ENCODE assay signal across 11 mouse cellular contexts in the genomic region with DNA sequence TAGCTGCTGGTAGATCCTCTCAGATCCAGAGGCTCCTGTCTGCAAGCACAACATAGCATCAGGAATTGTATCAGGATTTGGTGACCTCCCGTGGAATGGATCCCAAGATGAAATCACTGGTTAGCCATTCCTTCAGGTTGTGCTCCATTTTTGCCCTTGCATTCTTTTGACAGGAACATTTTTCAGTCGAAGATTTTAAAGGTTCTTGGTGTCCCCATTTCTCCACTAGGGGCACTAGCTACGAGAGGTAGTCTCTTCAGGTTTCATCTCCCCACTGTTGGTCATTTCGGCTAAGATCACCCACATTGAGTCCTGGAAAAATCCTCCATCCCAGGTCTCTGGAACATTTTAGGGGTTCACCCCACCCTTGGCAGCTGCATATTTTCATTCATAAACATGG. TPM values are rescaled to one million over a fixed set of nuclear protein-coding genes. Genes with fewer than 3 reads are reported as not detected.
DNase-seq lines count a peak whose midpoint lies in the region; ATAC-seq lines count a peak whose summit lies in the region.
"Had no signal": no experiment of that assay in that cellular context is flagged by ENCODE, and none has a peak within 500 bp of the region (broad histone marks: within the 10 kb centered on the region; RNA-seq: fewer than 3 reads in every experiment).

No protein-coding gene starts in this region.

- ATAC-seq in CD4-positive, CD25-positive, alpha-beta regulatory T cell, adult 4 months = no peak
- ATAC-seq: intestine, embryonic 16.5 days had no signal

- peak; percentile 40 for DNase-seq in CD4-positive, CD25-positive, alpha-beta regulatory T cell, adult 2 months (ENCODE audit: low read depth, low spot score)
- DNase-seq in kidney, adult 9 months = peak; percentile 19
- no peak for DNase-seq in kidney, postnatal 25 days
- DNase-seq in B cell, adult 2 months = peak; percentile 20 to 25
- DNase-seq in embryo, embryonic 10.5 days (ENCODE audit: low spot score) = peak; percentile 15
- no peak for DNase-seq in testis, postnatal 10 days (ENCODE audit: low spot score)
- DNase-seq in cerebellum, adult 11-12 months = no peak
- DNase-seq: layer of hippocampus, postnatal 36 days had no signal

RNA-seq across cellular contexts. Expression of a gene that starts 33.3 kb away (rescaled TPM):
- 100 to 1,000 TPM; 127 to 141 TPM for polyA plus RNA-seq in CD4-positive, CD25-positive, alpha-beta regulatory T cell, adult 4 months (2017; shearing (Covaris generic))

RNA-seq across cellular contexts. Expression of a gene that starts 53.1 kb away (rescaled TPM):
- 1 to 10 TPM in 1 of 2 experiments, under 1 TPM in 1; 0.78 to 2.0 TPM for polyA plus RNA-seq in CD4-positive, CD25-positive, alpha-beta regulatory T cell, adult 4 months (2017; shearing (Covaris generic))
- polyA plus RNA-seq: small intestine, adult 2 months had no signal

Comparison
In these comparisons a context has a peak if more than half of its experiments do, and no peak if none do; other contexts are left out.
1. DNase-seq: peak in CD4-positive, CD25-positive, alpha-beta regulatory T cell, adult 2 months (single experiment), kidney, adult 9 months (single experiment), B cell, adult 2 months (2 of 2) and embryo, embryonic 10.5 days (single experiment); none in kidney, postnatal 25 days (0 of 2), testis, postnatal 10 days (single experiment) and cerebellum, adult 11-12 months (single experiment).